Mouse (Mus musculus): ENCODE results near the gene Hist1h3i. TPM values are rescaled to one million over a fixed set of nuclear protein-coding genes. Genes with fewer than 3 reads are reported as not detected.
"Not testable (repeated sequence)": the region's sequence is repeated elsewhere in the genome, so short reads cannot be mapped to it uniquely, and the experiment has no call there.

Hist1h3i gene
- polyA plus RNA-seq (2012; rRNA removed) = 46.3 and 55.3 TPM in 2 replicates

DNA sequence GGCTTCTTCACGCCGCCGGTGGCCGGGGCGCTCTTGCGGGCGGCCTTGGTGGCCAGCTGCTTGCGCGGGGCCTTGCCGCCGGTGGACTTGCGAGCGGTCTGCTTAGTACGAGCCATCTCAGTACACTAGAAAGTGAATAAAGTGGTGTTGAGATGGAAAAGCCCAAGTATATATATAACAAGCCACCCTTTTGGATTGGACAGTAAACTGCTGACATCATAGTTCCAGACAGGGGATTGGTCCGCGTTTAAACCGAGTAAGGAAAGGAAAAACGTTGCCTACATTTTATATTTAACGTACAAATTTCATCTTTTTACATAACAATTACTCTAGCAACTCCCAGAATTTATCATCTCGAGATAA, at the start of gene Hist1h3i:
Gene Hist1h3i (minus strand): TSS at position 116 of the 363 bp plus-strand sequence.
- DNase-seq (ENCODE audit: low read depth, low spot score) = peak; percentile 78
- under 1% methylated on average over 17 of the region's 20 CpGs for WGBS

DNA sequence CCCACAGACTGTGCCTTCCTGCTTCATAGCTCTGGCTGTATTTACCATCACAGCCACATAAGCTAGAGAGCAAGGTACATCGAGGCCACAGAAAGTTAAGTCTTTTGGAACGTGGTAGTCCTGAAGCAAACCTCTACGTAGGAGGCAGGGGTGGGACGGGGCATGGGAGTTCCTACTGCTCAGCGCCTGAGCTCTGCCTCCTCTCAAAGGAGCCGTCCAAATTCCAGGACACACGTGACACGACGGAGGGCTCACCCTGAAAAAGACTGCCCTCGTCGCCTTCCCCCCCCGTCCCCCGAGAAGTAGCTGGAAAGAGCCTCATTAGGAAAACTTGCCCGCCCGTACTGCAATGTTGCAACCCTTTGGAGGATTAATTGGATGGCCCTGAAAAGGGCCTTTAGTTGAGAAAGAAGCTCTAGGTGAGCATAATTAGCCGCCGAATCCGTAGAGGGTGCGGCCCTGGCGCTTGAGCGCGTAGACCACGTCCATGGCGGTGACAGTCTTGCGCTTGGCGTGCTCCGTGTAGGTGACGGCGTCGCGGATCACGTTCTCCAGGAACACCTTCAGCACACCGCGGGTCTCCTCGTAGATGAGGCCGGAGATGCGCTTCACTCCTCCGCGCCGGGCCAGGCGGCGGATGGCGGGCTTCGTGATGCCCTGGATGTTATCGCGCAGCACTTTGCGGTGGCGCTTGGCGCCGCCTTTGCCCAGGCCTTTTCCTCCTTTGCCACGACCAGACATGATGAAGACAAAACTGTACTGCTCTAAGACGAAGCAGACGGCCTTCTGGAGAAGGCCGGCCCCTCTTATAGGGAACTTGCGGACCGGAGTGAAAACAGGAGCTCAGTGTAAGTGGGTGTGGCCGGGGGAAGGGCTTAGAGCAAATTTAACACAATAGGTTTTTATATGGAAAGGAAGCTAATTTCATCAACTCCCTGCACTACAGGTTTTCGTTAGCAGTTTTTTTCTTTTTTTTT, 48.5 kb upstream of the Hist1h3i start, which contains the start of gene Hist1h4n:
Gene Hist1h4n (minus strand): TSS at position 779 of the 977 bp plus-strand sequence.
- DNase-seq (ENCODE audit: low read depth, low spot score) = not testable (repeated sequence)
- WGBS = under 1% methylated on average over 27 of the region's 58 CpGs

DNA sequence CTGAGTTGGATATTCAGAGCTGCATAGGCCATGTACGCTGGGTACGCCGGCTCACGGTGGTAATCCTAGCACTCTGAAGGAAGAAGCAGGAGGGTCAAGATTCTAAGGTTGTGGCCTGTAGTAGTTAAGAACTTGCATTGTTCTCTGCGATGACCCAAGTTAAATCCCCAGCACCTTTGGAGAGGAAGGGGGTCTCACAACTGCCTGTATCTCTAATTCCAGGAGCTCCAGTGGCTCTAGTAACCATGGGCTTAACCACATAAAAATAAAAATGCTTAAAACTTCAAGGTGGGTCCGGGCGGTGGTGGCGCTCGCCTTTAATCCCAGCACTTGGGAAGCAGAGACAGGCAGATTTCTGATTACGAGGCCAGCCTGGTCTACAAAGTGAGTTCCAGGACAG, 47.2 kb upstream of the Hist1h3i start:
- 94% methylated on average over 10 of the region's 10 CpGs for WGBS

GRCm38 (mm10) chr13:21828511-21828910, 45.3 kb upstream of the Hist1h3i start:
- peak; percentile 25 for DNase-seq (ENCODE audit: low read depth, low spot score)

More for the DNA sequence above, 47.2 kb upstream of the Hist1h3i start:
- no peak for DNase-seq (ENCODE audit: low read depth, low spot score)

GRCm38 (mm10) chr13:21820082-21820890, 37.1 kb upstream of the Hist1h3i start:
- WGBS = 62% methylated on average over 7 of the region's 16 CpGs

More at GRCm38 (mm10) chr13:21828511-21828910, 45.3 kb upstream of the Hist1h3i start:
- WGBS = 33% methylated on average over 3 of the region's 3 CpGs

DNA sequence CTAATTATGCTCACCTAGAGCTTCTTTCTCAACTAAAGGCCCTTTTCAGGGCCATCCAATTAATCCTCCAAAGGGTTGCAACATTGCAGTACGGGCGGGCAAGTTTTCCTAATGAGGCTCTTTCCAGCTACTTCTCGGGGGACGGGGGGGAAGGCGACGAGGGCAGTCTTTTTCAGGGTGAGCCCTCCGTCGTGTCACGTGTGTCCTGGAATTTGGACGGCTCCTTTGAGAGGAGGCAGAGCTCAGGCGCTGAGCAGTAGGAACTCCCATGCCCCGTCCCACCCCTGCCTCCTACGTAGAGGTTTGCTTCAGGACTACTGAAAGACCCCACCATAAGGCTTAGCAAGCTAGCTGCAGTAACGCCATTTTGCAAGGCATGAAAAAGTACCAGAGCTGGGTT, 28.9 kb upstream of the Hist1h3i start:
- not testable (repeated sequence) for DNase-seq (ENCODE audit: low read depth, low spot score)
- WGBS = under 1% methylated on average over 14 of the region's 14 CpGs

More at GRCm38 (mm10) chr13:21820082-21820890, 37.1 kb upstream of the Hist1h3i start:
- not testable (repeated sequence) for DNase-seq (ENCODE audit: low read depth, low spot score)

DNA sequence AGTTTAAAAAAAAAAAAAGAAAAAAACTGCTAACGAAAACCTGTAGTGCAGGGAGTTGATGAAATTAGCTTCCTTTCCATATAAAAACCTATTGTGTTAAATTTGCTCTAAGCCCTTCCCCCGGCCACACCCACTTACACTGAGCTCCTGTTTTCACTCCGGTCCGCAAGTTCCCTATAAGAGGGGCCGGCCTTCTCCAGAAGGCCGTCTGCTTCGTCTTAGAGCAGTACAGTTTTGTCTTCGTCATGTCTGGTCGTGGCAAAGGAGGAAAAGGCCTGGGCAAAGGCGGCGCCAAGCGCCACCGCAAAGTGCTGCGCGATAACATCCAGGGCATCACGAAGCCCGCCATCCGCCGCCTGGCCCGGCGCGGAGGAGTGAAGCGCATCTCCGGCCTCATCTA, 28.4 kb upstream of the Hist1h3i start, which contains the start of gene Hist1h4m:
Gene Hist1h4m (plus strand): TSS at position 208 of the 400 bp plus-strand sequence.
- no CpG with 5 or more reads among the region's 24 CpGs for WGBS
- not testable (repeated sequence) for DNase-seq (ENCODE audit: low read depth, low spot score)

DNA sequence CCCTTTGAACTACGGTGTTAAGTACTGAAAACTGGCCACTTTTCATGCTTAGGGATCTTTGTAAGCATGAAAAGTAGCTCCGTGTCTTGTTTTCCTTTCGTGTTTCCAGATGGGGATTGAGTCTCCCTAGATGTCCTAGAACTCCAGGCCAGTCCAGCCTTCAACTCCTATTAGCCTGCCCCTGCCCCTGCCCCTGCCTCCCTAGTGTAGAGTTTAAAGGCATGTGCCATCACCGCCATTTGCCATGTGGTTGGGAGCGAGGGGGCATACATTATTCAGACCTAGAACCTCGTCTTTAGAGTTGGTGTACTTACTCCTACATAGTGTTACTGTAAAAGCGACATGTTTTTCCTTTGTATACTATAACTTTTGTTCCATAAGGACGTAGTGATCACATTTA, 27.9 kb upstream of the Hist1h3i start:
- no CpG with 5 or more reads among the region's 8 CpGs for WGBS
- DNase-seq (ENCODE audit: low read depth, low spot score) = not testable (repeated sequence)

DNA sequence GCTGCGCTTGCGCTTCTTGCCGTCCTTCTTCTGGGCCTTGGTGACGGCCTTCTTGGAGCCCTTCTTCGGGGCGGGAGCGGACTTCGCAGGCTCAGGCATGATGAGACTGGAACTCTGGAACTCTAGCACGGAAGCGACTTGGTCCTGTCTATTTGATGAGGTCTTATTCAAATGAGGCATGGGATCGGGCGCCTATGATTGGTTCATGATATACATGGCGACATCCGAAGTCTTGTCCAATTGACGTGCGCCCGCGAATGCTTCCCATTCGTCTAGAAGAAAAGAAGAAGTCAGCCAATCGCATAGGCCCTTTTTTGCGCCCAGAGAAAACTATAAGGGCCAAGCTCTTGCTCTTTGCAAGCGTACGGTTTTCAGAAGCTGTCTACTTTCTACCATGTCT, 26.9 kb upstream of the Hist1h3i start, which contains the start of the genes Hist1h2bq and Hist1h2ao:
Gene Hist1h2bq (minus strand): TSS at position 125 of the 400 bp plus-strand sequence.
Gene Hist1h2ao (plus strand): TSS at position 393 of the 400 bp plus-strand sequence.
- no CpG with 5 or more reads among the region's 23 CpGs for WGBS
- DNase-seq (ENCODE audit: low read depth, low spot score) = not testable (repeated sequence)

GRCm38 (mm10) chr13:21803058-21803457, 19.9 kb upstream of the Hist1h3i start:
- DNase-seq (ENCODE audit: low read depth, low spot score) = not testable (repeated sequence)
- WGBS = no CpG with 5 or more reads among the region's 4 CpGs

- not testable (repeated sequence) for DNase-seq (ENCODE audit: low read depth, low spot score)
These were observed 14.0 kb upstream of the Hist1h3i start for GRCm38 (mm10) chr13:21797163-21797562.

DNA sequence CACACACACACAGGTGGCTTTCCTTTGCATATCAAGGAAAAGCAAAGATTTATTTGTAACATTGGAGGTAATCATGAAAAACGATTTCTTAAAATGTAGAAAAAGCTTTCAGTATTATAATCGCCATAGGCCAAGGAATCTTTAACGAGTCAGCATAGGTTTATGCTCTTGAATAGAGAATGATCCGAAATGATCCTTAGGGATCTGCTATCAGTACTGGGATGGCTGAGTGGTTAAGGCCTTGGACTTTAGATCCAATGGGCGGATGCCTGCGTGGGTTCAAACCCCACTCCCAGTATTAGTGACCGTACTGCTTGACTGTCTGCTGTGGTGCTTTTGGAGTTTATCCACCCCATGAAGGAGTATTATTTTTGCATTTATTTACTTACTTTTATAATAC, 12.4 kb upstream of the Hist1h3i start:
- DNase-seq (ENCODE audit: low read depth, low spot score) = no peak
- WGBS = 92% methylated on average over 7 of the region's 7 CpGs

GRCm38 (mm10) chr13:21790601-21791283, 7.6 kb upstream of the Hist1h3i start:
- 14% methylated on average over 18 of the region's 18 CpGs for WGBS
- no peak for DNase-seq (ENCODE audit: low read depth, low spot score)

- no peak for DNase-seq (ENCODE audit: low read depth, low spot score)
- 65% methylated on average over 6 of the region's 6 CpGs for WGBS
These were observed 6.8 kb upstream of the Hist1h3i start for GRCm38 (mm10) chr13:21789925-21790324.

DNA sequence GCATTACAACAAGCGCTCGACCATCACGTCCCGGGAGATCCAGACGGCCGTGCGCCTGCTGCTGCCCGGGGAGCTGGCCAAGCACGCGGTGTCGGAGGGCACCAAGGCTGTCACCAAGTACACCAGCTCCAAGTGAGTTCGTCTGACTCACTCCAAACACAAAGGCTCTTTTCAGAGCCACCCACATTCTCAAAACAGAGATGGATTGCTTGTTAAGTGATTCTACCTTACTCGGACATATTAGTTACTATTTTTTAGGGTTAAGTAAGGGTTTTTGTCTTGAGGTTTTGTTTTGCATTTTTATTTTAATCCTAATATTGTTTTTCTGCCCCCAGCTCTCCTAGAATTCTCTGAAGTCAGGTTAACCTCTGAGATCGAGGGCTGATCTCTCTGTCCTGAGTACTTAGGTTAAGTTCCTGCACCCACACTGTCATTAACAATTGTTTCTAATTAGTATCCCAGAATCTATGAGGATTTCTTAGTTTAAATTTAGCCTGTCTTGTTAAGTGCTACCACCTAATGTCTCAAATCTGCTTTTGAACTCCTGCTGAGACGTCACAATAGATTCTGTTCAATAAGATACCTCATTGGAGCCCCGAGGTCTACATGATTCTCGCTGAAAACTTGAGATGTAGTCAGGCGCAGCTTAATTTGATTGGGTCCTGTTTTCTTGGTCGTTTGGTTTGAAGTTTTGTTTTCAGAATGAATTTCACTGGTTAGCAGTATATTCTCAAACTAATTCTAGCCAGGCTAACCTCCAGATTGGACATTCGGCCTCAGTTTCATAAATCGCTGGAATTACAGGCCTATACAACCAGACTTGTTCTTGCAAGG, 4.8 kb upstream of the Hist1h3i start:
- 37% methylated on average over 17 of the region's 21 CpGs for WGBS
- DNase-seq (ENCODE audit: low read depth, low spot score) = no peak

DNA sequence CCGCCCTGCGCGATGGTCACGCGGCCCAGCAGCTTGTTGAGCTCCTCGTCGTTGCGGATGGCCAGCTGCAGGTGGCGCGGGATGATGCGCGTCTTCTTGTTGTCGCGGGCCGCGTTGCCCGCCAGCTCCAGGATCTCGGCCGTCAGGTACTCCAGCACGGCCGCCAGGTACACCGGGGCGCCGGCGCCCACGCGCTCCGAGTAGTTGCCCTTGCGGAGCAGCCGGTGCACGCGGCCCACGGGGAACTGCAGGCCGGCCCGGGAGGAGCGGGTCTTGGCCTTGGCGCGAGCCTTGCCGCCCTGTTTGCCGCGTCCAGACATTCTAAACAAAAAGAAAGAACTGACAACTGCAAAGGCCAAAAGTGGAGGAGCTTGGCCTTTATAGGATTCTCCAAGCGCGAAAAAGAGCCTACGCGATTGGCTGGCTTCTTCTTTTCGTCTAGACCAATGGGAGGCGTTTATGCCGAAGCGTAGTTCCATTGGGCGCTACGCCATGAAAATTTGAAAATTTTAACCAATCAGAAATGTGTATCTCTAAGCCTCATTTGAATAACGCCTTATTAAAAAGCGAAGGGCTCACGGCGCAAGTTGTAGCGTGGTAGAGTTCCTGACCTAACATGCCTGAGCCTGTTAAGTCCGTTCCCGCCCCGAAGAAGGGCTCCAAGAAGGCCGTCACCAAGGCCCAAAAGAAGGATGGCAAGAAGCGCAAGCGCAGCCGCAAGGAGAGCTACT, 3.9 kb upstream of the Hist1h3i start, which contains the start of the genes Hist1h2an and Hist1h2bp:
Gene Hist1h2an (minus strand): TSS at position 320 of the 731 bp plus-strand sequence.
Gene Hist1h2bp (plus strand): TSS at position 563 of the 731 bp plus-strand sequence.
- peak; percentile 86 for DNase-seq (ENCODE audit: low read depth, low spot score)
- under 1% methylated on average over 40 of the region's 63 CpGs for WGBS

GRCm38 (mm10) chr13:21786189-21786898, 3.2 kb upstream of the Hist1h3i start:
- no peak for DNase-seq (ENCODE audit: low read depth, low spot score)
- 10% methylated on average over 8 of the region's 8 CpGs for WGBS
